Mouse (Mus musculus): ENCODE measurements around the gene Ap1ar.

Ap1ar gene

DNA sequence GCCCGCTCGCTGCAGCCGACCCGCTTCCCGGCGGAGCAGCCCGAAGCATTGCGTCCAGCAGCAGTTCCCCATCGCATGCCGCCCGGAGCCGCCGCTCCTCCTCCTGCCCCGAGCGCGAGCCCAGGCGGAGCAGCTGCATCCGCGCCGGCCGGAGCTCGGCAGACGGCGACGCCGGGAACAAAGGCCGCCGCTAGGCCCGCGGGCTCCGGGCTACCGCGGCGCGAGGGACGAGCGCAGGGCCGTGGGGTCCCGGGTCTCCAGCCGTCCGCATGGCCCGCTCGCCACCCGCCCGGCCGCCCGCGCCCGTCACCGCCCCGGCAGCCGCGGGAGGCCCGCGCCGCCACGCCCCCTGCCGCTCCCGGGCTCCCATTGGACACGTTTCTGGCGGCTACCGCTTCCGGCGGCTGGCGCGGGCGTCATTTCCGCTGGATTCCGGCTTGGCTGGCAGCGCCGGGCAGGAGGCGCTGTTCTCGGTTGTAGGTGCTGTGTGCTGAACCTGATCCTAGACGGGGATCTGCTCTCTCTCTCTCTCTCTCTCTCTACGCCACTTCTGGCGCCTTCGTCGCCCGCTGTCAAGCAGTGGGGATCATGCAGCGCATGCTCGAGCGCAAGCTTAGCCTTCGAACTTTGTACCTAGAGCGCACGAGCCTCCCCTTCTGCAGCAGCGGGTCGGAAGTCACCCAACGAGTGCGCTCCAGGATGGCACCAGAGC lies at the start of gene Ap1ar:
Gene Ap1ar (minus strand): TSS at position 370 of the 712 bp plus-strand sequence.
- in situ Hi-C loops (cut with MboI; ENCODE audit: unreplicated experiment in 2 of 2): no loop called here

DNA sequence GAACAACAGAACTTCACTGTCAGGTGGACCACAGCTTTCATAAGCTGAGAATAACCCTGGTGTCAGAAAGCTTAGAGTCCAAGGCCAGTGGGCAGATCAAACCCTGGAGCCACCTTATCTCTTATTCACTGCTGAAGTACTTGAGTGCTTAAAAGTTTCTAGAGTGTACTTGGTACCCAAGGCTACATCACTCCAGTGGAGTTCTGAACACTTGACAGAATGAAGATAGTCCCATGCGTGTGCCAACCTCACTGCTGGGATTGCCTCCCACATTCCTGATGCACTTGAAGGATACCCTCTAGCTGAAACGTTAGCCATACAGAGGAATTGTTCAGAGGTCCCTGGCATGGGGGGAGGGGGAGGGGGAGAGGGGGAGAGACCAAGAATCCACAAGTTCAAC lies 44.4 kb upstream of the Ap1ar start:
- in situ Hi-C loops (cut with MboI; ENCODE audit: unreplicated experiment in 2 of 2): no loop called here

DNA sequence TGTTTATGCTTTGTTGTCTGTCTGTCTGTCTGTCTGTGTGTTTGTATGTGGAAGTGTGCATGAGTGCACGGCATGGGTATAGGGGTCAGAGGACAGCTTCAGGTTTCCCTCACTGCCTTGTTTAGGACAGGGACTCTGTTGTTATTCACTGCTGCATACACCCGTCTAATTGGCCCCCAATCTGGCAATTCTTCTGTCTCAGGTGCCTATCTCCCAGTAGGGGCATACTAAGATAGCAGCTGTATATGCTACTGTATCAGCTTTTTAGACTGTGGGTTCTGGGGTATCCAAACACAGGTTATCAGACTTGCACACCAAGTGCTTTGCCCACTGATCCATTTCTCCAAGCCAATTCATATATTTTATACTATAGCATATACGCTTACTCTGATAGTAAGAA lies 42.6 kb upstream of the Ap1ar start:
- in situ Hi-C loops (cut with MboI; ENCODE audit: unreplicated experiment in 2 of 2): no loop called here

DNA sequence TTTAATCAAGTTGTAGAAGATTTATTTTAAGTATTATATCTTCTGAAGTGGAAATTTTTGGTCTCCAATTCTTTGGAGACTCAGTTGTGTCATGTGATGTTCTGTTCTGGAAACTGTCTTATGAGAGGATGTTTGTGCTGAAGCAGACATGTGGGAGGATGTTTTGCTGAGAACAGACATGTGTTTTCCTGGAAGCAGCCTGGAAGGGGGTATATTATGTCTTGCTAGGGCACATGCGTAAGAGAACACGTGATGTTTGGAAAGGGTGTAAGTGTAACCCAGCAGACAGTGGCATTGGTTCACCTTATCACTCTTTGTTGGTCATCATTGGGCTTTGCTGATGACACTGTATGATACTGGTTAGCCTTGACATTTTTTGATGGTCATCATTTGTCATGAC lies 38.2 kb upstream of the Ap1ar start:
- in situ Hi-C loops (cut with MboI; ENCODE audit: unreplicated experiment in 2 of 2): no loop called here

DNA sequence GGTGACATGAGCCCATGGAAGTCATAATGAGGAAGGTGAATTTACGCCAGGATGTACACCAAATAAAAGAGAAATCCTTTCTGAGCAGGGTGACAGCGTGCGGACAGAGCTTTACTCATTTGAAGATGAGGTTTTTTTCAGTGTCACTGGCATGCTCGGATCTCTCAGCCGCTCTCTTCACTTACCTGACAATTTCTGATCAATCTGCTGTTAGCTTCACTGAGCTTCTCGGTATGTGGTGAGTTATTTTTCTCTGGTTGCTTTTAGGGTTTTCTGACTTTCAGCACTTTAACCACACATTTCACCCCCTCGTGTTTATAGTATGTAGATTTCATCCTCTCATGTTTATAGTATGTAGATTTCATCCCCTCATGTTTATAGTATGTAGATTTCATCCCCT lies 37.7 kb upstream of the Ap1ar start:
- in situ Hi-C loops (cut with MboI; ENCODE audit: unreplicated experiment in 2 of 2): no loop called here

DNA sequence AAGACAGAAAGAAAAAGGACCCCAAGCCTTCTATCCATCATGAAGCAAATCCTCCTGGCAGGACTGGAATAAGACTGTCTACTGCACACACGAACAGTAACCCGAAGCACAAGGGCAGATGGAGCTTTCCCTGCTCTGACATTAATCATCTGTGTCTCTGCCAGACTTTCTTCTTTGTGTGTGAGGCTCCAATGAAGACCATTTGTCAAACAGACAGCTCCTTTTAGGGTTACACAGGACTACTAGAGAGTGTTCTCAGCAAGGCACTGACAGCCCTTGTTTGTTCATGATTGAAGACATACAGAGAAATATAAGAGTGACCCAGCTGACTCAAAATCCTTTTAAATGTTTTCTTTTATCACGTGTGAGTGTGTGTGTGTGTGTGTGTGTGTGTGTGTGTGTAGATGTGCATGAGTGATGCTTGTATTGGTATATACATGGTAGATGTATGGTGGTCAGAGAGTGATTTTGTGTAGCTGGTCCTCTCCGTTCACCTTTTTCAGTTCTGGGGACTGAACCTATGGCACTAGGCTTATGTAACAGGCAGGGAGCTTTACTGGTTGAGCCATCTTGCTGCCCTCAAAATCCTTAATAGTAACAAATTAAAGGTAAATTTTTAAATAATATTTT lies 37.0 kb upstream of the Ap1ar start:
- in situ Hi-C loops (cut with MboI; ENCODE audit: unreplicated experiment in 2 of 2): no loop called here

DNA sequence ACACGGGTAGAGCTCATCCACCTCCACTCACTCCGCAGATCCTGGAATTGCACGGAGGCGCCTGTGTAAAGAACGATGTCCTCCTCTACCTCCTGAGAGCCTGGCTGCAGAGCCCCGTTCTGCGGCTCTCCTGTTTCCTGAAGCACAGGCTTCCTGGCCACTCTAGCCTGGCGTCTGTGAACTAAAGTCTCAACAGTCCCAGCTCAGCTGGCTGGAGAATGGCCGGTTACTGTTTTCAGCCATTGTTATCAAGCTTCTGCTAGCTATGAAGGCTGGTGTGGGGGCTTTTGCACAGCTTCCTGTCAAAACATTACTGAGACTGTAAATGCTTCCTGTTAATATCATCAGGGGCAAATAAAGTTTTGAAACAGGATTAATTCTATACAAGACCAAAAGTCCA lies 34.3 kb upstream of the Ap1ar start:
- in situ Hi-C loops (cut with MboI; ENCODE audit: unreplicated experiment in 2 of 2): no loop called here

DNA sequence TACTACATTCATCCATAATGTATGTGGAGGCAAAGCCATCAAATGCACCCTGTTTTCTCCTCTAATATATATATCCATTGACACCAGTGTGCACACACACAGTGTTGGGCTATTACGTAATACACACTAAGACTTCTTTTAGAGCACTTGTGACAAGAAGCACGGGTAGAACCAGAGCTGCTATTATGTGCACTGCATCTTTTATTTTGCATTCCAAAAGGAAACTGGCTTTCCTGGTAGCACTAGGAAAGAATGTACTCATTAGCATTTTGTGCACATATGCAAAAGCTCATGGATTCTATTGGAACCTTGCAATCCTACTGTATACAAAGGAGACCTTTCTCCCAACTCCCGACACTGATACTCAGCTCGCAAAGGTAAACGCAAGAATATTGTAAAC lies 31.6 kb upstream of the Ap1ar start:
- in situ Hi-C loops (cut with MboI; ENCODE audit: unreplicated experiment in 2 of 2): no loop called here

DNA sequence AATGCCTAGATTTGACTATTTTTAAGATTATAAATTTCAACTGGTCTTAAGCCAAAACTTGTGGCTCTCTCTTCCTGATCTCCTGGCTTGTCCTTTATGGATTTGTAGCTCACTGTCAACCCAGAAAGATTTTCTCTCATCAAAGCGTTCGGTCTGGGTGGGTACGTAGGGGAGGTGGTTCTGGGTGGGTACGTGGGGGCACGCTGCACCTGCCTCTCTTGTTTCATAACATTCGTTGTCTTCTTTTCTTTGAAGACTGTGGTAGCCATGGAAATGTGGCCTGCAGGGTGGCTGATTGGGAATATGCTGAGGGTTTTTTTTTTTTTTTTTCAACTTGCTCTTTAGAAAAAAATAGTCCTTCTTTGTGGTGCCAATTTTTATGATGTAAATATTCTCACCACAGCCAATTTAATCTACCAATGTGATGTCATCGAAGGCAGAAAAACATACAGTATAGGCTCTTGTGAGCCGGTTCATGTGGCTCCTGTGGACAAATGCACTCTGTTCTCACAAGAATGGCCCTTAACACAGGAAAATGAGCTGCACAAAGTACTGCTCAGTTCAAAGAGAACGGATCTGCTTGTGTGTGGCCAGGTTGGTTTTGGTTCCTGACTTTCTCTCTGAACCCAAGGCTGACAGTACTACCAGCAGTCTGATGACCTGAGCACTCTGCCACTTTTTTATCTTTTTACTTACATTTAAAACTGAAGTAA lies 30.9 kb upstream of the Ap1ar start:
- in situ Hi-C loops (cut with MboI; ENCODE audit: unreplicated experiment in 2 of 2): no loop called here

DNA sequence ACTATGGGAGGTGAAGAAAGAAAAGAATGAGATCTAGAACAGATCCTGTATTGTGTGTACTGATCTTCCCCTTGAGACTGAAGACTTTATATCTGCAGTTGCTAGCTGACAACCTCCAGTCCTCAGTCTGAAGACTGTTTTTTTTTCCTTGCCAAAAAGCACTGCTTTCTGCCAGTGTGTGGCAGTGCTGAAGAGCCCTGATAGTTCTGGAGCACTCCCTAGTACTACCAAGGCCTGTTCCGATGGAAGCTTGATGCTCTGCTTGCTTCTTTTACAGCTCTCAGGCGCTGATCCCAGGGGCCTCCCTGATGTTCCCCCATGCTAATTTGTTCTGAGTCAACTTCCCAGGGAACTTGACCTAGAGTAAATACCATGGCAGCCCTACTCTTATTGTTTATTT lies 26.9 kb upstream of the Ap1ar start:
- in situ Hi-C loops (cut with MboI; ENCODE audit: unreplicated experiment in 2 of 2): no loop called here

DNA sequence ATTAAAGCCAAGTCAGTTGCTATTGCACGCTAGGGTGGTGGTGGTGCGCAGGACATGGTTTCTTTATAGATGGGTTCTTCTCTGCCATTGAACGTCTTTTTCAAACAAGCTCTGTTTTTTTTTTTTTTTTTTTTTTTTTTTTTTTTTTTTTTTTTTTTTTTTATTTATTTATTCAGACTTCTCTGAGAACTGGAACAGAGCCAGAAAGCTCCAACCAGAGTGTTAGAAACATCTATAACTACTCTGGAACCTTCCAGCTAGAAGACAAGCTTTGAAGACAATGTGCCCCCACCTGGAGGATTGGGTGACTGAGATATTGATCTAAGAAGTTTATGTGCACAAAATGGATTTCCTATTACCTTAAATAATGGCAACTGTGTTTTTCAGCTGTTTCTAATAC lies 26.2 kb upstream of the Ap1ar start:
- in situ Hi-C loops (cut with MboI; ENCODE audit: unreplicated experiment in 2 of 2): no loop called here

DNA sequence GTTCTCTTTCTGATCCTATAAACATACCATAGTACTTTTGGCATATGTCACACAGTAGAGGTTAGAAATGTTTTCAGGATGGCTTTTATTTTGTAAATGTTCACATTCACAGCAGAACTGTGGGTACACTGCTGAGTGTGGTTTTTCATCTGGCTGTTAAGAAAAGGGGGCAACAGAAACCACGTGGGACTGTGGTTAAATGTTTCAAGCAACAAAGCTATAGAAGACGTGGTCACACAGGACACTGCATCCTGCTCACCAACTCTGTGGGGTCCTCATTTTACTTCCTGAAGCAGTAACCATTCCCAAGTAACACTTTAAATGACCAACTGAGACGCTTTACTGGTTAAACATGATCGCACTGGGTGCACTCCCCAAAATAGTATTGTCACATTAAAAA lies 25.2 kb upstream of the Ap1ar start:
- in situ Hi-C loops (cut with MboI; ENCODE audit: unreplicated experiment in 2 of 2): no loop called here

DNA sequence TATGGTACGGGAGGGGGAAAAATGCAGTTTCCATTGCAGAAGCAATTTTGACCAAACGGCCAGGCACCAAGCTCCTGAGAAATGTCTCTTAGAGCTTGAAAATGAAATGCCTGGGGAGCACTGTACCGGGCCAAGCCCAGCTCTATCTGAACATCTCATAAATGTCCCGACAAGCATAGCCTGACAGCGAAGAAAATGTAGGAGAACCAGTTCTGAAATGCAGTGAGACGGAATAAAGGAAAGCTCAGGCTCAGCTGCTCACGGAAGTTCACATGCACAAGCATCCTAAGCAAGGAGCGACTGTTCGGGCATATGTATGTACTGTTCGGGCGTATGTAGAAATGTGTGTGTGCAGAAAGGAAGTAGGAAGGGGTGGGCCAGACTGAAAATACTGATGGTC lies 24.0 kb upstream of the Ap1ar start:
- in situ Hi-C loops (cut with MboI; ENCODE audit: unreplicated experiment in 2 of 2): no loop called here

DNA sequence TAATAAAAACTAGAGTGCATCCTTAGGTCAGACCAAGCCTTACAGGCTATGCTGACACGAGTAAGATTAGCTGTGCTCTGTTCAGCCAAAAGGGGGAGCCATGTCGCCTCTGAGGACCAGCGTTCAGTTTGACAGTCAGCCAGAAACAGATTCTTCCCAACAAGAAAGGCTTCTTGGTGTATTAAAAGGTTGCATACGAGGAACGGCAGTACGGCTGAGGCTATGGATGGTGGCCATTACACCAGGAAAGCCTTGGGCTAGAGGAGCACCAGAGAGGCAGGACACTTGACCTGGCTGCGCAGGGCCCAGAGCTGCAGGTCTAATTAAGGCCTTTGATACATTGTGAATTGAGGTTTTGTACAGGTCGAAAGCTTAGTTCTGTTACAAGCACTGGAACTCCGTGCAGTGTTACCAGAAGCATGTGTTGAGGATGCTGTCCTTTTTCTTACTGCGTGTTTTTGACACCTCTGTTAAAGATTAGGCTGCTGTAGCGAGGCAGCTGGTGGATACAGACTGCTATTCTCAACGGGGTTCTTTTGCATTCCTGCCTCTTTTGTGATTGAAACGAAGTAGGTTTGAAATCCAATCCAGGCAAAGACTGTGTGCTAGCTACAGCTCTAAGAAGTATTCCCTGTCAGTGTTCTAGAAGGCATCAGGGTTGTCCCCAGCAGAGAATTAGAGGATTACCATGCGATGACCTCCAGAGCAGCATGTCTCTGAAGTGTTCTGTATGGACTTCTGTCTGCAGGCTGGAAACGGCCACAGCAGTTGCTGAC lies 16.3 kb upstream of the Ap1ar start:
- in situ Hi-C loops (cut with MboI; ENCODE audit: unreplicated experiment in 2 of 2): loop anchor here in 1 of 2 experiments (5.0 kb wide), 1 partner anchor 94 kb away; no protein-coding TSS in a partner anchor

DNA sequence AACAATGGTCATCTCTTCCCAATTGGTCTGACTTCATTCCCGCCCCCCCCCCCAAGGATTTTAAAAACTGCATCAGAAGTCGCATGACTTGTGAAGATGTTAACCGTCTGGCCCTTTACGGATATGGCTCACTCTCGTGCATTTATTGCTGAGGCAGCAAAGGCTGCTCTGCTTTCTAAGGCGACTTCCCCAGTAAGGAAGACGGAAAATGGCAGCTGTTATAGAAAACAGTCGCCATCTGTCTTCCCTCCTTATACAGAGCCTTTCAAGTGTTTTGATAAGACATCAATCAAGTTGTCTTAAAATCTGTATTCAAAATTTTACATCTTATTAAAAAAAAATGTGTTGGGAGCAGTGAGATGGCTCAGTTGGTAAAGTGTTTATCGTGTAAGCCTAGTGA lies 15.4 kb upstream of the Ap1ar start:
- in situ Hi-C loops (cut with MboI; ENCODE audit: unreplicated experiment in 2 of 2): loop anchor here in 1 of 2 experiments (5.0 kb wide), 1 partner anchor 95 kb away; no protein-coding TSS in a partner anchor

DNA sequence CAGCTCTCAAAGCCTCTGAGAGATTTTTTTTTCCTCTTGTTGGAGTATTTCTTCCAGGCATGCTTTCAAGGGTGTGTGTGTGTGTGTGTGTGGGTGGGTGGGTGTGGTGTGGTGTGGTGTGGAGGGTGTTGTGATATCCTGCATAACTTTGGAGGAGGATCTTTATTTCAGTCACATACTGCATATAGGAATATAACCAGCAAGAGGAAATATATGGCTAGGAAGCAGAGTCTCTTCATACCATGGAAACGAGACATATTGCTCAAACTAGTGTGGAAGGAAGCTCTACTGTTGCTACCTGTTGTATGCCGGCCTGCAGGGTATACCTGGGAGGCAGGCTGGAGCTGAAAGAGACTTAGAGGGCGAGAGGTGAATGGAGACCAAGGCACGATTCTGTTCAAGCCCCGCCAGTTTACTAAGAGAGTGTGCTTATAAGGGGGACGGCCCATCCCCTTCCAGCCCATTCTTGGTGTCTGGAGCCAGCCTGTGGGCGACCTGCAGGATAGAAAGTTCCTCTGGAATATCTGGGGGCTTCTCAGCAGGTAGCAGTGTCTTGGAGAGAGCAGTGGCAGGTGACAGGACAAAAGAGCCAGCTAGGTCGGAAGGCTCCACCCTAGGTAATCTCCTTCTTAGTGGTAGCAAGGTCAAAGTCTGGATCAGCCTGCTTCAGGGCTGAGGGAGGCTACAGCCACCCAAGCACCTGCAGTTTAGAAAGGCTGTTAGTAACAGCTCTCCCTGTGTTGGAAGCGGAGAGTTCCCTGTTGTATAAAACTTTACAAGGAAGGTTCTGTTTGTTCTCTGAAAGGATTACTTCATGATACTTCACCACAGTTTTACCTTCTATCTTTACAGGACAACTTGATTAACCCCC lies 13.7 kb upstream of the Ap1ar start:
- in situ Hi-C loops (cut with MboI; ENCODE audit: unreplicated experiment in 2 of 2): loop anchor here in 1 of 2 experiments (5.0 kb wide), 1 partner anchor 96 kb away; no protein-coding TSS in a partner anchor

DNA sequence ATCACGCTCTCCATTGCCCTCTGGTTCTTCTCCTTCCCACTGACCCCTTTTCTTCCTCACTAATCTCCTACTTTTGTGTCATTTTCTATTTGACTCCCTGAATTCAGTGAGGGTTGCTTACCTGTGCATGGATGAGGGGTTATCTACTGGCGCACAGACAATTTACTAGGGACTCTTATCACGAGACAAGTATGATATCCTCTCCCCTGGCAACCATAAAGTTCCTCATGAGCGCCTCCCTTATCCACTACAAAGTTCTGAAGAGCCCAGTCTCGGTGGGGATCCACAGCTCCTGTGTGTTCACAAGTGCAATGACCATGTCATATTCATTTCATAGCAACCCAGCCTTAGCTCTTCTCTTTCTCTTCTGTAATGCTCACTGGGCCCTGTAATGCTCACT lies 12.6 kb upstream of the Ap1ar start:
- in situ Hi-C loops (cut with MboI; ENCODE audit: unreplicated experiment in 2 of 2): loop anchor here (5.0 kb wide), 2 partner anchors 42 to 97 kb away; no protein-coding TSS in a partner anchor

DNA sequence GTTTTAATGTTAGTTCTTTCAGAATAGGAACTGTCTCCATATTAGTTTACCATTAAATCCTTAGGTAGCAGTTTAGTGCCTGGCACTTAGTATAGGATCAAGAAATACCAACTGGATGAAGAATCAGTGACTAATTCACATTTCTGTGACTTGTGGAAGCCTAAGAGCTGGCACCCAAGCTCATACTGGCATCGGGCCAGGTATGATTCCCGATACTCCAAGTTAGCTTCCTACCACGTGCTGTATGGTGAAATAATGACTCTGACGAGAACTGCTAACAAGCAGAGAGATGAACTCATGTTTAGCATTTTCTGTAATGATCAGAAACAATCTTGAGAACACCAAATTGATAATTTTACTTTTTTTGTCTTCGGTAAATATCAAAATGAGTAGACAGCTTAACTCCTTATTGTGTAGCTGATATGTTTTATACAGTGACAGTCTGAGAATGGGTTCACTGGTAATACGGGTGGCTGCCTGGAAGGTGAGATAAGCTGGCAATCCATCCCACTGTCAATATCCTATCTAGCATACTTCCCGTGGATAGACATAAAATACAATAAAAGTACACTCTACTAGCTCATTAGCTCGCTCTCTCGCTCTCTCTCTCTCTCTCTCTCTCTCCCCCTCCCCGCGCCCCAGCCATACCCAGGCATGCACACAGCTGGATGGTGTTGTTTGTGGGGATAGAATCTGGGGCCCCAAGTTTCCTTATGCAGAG lies 10.9 kb upstream of the Ap1ar start:
- in situ Hi-C loops (cut with MboI; ENCODE audit: unreplicated experiment in 2 of 2): loop anchor here in 1 of 2 experiments (5.0 kb wide), 1 partner anchor 44 kb away; no protein-coding TSS in a partner anchor

DNA sequence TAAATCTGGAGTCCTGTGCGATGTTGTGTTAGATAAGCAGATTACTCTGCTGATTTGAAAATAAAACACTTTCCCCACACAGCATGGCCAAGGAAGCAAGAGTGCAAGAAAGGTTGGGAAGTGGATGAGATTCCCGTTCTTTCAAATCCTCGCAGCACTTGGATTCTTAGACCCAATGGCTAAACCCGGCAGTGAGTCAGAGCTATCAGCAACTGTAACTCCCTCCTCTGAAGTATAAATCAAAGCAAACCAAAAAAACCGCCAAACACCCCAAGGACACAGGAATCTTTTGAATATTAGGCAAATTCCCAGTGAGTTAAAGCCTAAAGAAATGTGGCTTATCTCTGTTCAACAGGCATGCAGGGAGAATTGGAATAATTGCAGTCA lies 6.6 kb upstream of the Ap1ar start:
- in situ Hi-C loops (cut with MboI; ENCODE audit: unreplicated experiment in 2 of 2): loop anchor here in 1 of 2 experiments (5.0 kb wide), 1 partner anchor 103 kb away; no protein-coding TSS in a partner anchor
